Mouse (Mus musculus): ENCODE data around the gene Mllt1.

DNA sequence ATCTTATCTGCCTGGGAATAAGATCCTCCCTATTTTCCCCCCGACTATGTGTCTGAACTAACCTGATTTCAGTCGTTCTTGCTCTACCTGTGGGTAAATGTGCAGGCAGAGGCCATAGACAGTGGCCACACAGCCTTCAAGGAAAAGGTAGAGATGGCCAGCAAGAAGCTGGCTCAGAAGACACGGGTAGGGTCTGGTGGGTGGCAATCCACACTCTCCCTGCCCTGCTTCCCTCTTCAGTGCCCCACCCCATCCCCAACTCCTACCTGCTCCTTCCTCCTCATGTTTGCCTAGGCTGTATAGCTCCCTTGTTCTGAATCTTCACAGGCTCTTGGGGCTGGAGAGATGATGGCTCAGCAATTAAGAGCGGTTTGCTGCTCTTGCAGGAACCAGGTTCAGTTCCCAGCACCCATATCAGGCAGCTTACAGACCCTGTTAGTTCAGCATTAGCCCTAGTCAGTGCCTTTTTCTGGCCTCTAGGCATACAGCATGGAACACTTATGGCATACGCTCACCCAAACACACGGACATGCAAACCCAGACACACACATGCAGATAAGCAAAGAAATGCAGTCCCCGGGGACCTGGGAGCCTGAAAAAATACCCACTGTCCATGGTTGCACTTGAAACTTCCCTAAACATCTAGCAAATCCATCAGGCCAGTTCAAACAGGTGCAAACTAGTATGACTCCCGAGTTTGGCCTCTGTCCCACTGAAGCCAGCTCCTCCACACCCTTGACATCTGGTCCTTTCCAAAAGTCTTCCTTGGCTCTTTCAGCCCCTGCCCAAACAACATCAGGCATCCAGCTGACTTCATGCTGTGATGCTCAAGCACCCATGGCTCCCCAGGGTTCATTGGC lies 41.5 kb upstream of the Mllt1 start:
- TF ChIP-seq POLR2A (IDR thresholded peaks at IDR 0.05; ENCODE audit: low read depth, low read length), result no peak
- no peak for TF ChIP-seq CTCF (IDR thresholded peaks at IDR 0.05; ENCODE audit: borderline replicate concordance, insufficient read depth, low read length)
